Mouse (Mus musculus) stomach, embryonic 14.5 days (tissue): ENCODE measurements around the gene Fbxo47. TPM values are rescaled to one million over a fixed set of nuclear protein-coding genes. Genes with fewer than 3 reads are reported as not detected.
A peak's percentile ranks its signal among the peaks of the same experiment; 100 is the strongest.
"Not testable (repeated sequence)": the region's sequence is repeated elsewhere in the genome, so short reads cannot be mapped to it uniquely, and the experiment has no call there.

Source experiments
- ATAC-seq: fragments of 200-750 bp; cut with Nextera tagmentation; 2 replicates; pipeline ENCODE4 v1.8.0; 2017; ENCODE audit warnings: low read depth, moderate TSS enrichment; ENCODE audit not compliant: insufficient number of reproducible peaks, insufficient read depth, low FRiP score
- H3K27ac ChIP-seq: fragments of 300-500 bp; sonication (generic); 2 replicates; pipeline ENCODE4 v1.5.1; 2014; ENCODE audit warnings: mild to moderate bottlenecking, low read length, moderate library complexity, mixed read lengths
- H3K27me3 ChIP-seq: fragments of 300-500 bp; sonication (generic); 2 replicates; pipeline ENCODE4 v1.6.1; 2014; ENCODE audit warnings: low read length, control low read depth, mixed read lengths; ENCODE audit not compliant: control insufficient read depth, insufficient read depth
- H3K36me3 ChIP-seq: fragments of 300-500 bp; sonication (generic); 2 replicates; pipeline ENCODE4 v1.6.1; 2014; ENCODE audit warnings: mild to moderate bottlenecking, control low read depth, low read length, moderate library complexity, mixed read lengths; ENCODE audit not compliant: control insufficient read depth, insufficient read depth
- H3K4me1 ChIP-seq: fragments of 300-500 bp; sonication (generic); 2 replicates; pipeline ENCODE4 v1.6.1; 2014; ENCODE audit warnings: low read length, control low read depth, mixed read lengths; ENCODE audit not compliant: control insufficient read depth, insufficient read depth
- H3K4me2 ChIP-seq: fragments of 300-500 bp; sonication (generic); replicated peaks from 2 replicates; pipeline ENCODE4 v1.6.1; 2014; ENCODE audit warnings: low read depth, low read length, control low read depth
- H3K4me3 ChIP-seq: fragments of 300-500 bp; sonication (generic); 2 replicates; pipeline ENCODE4 v1.5.1; 2014; ENCODE audit warnings: low read depth, low read length, control low read depth
- H3K9ac ChIP-seq: fragments of 300-500 bp; sonication (generic); replicated peaks from 2 replicates; pipeline ENCODE4 v1.6.1; 2014; ENCODE audit warnings: low read depth, mild to moderate bottlenecking, control low read depth, low read length, moderate library complexity, mixed read lengths
- H3K9me3 ChIP-seq: fragments of 300-500 bp; sonication (generic); 2 replicates; pipeline ENCODE4 v1.6.1; 2016; ENCODE audit warnings: low read depth, low read length, control low read depth; ENCODE audit not compliant: control insufficient read depth
- WGBS: fragments of 180-500 bp; shearing (Covaris S2); extraction: QIAGEN DNeasy Blood & Tissue Kit; methylation state at CpG from one replicate; pipeline ENCODE4 v1.1.7; 2014; 5-methylcytosine and 5-hydroxymethylcytosine counted together
- polyA plus RNA-seq: library from polyadenylated mRNA; unstranded; fragments of >200 nt; fragmentation: Nextera tagmentation; extraction: Ambion mirVana; gene quantifications from 2 replicates; pipeline ENCODE4 v1.2.1, GENCODE M21; 2014

Fbxo47 gene
- polyA plus RNA-seq, 1 experiment from 2014 or later: 0.29 TPM

DNA sequence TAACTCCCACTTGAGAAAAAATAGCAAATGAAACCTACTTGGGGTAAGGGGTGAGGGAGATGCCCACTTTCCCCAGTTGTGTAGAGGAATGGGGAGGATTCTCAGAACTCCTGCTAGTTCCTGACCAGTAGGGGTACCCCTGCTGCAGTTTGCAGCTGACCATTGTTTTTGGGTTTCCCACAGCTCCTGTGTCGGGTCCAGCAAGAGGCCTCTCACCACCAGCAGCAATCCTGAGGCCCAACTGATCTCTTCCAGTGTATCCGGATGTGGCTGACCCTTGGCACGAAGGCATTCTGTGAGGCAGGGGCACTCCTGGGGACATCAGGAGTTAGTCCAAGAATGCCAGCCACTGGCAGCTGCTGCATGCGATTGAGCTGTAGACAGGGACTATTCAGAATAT lies 42.0 kb downstream of the Fbxo47 start:
- no peak overlapping the region for H3K9ac ChIP-seq
- no peak overlapping the region for H3K4me3 ChIP-seq
- WGBS: 49% methylated on average over 4 of the region's 4 CpGs
- no peaks in the 10 kb centered on the region for H3K9me3 ChIP-seq
- no peak for ATAC-seq
- peaks cover 9% of the 10 kb centered on the region for H3K36me3 ChIP-seq
- no peak overlapping the region for H3K27ac ChIP-seq
- peak overlapping the region; percentile 17; the same call in 1 of the 2 replicates for H3K4me2 ChIP-seq
- H3K27me3 ChIP-seq: no peaks in the 10 kb centered on the region
- H3K4me1 ChIP-seq: peaks cover 5% of the 10 kb centered on the region; the same call in 1 of the 2 replicates

DNA sequence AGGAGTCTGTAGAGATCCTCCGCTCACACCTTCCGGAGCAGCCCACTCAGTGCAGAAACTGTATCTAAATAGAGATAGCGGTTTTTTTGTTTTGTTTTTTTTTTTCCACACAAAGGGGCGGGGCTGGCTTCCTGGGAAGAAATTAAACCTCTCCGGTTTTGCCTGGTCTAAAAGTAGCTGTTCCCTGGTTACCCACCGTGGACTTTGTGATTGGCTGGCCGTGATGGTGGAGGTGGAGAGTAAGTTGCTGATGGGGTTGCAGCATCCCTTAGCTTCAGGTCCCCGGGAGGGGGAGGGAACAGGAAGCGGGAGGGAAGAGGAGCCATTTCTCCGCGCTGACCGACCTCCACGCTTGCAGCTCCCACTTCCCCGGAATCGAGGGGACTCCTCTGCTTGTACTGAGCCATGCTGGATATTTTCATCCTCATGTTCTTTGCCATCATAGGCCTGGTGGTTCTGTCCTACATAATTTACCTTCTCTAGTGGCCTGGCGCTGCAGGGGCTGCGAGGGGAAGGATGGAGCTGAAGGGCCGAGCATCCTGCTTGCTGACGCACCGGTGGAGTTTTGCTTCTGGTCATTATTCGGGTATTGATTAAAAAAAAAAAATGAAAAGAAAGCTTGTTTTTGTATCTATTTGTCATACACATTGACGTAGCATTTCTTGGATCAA lies 42.8 kb downstream of the Fbxo47 start:
- no peaks in the 10 kb centered on the region for H3K9me3 ChIP-seq
- ATAC-seq: peak; percentile 70; the same call in 1 of the 2 replicates

DNA sequence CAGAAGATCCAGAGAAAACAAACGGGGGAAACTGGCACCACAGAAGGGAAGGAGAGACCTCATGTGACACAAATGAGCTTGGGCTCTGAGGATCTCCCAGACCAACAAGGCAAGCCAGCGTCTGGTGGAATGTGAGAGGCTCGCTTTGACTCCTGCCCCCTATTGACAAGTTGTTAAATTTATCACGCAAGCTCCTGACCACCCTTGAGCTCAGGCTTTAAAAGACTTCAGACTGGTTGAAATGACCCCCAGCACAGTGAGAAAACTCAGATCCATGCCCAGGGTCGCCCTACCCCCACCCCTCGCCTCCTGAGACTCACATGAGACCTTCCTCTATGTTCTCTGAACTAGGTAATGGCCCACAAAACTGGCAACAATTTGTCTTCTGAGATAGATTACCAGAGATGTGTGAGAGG lies 43.4 kb downstream of the Fbxo47 start, which contains the start of gene B230217C12Rik:
TSS of gene B230217C12Rik (plus strand) at position 242 of the 416 bp plus-strand sequence.
- WGBS: under 1% methylated on average over 6 of the region's 6 CpGs
- H3K4me1 ChIP-seq: peaks cover 5% of the 10 kb centered on the region; the same call in 1 of the 2 replicates
- H3K27me3 ChIP-seq: no peaks in the 10 kb centered on the region
- no peak for ATAC-seq
- H3K27ac ChIP-seq: peak within 1 kb of the TSS; percentile 46
- peak within 1 kb of the TSS; percentile 42 for H3K4me2 ChIP-seq
- peak within 1 kb of the TSS; percentile 39; the same call in 1 of the 2 replicates for H3K9ac ChIP-seq
- H3K9me3 ChIP-seq: no peaks in the 10 kb centered on the region
- H3K4me3 ChIP-seq: peak within 1 kb of the TSS; percentile 36
- peaks cover 23% of the 10 kb centered on the region for H3K36me3 ChIP-seq

More for the DNA sequence above, 42.8 kb downstream of the Fbxo47 start:
- H3K4me1 ChIP-seq: peaks cover 5% of the 10 kb centered on the region; the same call in 1 of the 2 replicates
- H3K4me3 ChIP-seq: peak overlapping the region; percentile 36
- peaks cover 18% of the 10 kb centered on the region for H3K36me3 ChIP-seq
- peak overlapping the region; percentile 39; the same call in 1 of the 2 replicates for H3K9ac ChIP-seq
- H3K27me3 ChIP-seq: no peaks in the 10 kb centered on the region
- WGBS: 2% methylated on average over 22 of the region's 22 CpGs
- H3K27ac ChIP-seq: peak overlapping the region; percentile 46
- peak overlapping the region; percentile 42 for H3K4me2 ChIP-seq

DNA sequence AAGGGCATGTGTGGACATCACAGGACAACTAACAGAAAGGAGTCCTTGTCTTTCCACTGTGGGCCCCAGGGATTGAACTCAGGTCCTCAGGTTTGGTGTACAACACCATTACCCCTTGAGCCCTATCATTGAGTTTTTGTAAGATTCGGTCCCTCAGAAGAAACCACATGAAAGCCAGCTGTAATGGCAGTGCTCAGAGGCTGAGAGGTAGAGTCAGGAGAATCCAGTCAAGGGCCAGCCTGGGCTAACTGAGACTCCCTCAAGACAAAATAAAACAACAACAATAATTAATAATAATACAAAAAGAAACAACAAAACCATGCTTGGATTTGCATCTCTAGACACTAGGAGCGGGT lies 43.8 kb downstream of the Fbxo47 start:
- no peak overlapping the region for H3K27ac ChIP-seq
- peaks cover 26% of the 10 kb centered on the region for H3K36me3 ChIP-seq
- 65% methylated on average over 2 of the region's 2 CpGs for WGBS
- no peaks in the 10 kb centered on the region for H3K27me3 ChIP-seq
- H3K9ac ChIP-seq: no peak overlapping the region
- H3K4me2 ChIP-seq: peak overlapping the region; percentile 42; the same call in 1 of the 2 replicates
- no peaks in the 10 kb centered on the region for H3K9me3 ChIP-seq
- H3K4me1 ChIP-seq: peaks cover 5% of the 10 kb centered on the region; the same call in 1 of the 2 replicates
- no peak overlapping the region; the same call in 1 of the 2 replicates for H3K4me3 ChIP-seq
- no peak for ATAC-seq

DNA sequence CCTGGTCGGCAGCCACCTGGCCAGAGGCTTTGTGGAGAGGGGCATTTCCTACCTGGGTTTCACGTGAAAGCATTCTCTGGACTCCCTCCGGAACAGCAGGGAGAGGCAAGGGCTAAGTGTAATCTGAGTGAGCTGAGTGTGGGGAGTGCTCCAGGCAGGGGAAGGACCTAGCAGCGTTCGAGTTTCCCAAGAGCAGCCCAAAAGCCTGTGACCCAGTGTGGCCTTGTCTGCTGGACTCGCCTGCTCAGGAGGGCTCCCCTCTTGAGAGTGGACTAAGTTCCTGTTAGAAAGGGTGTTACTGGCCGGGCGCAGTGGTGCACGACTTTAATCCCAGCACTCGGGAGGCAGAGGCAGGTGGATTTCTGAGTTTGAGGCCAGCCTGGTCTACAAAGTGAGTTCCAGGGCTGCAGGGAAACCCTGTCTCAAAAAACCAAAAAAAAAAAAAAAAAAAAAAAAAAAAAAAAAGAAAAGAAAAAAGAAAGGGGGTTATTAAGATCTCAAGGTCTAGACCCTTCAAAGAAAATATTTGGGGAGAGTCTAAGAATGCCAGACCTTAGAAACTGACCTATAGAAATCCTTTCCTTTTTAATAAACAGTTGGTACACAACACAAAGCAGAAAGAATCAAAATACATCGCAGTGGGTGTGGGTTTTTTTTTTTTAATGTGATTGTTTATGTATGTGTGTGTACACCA lies 44.4 kb downstream of the Fbxo47 start:
- 0 out of 2 replicates have a peak overlapping the region, but pooled peaks have one; percentile 15 for H3K27ac ChIP-seq
- H3K4me3 ChIP-seq: no peak overlapping the region
- no peaks in the 10 kb centered on the region for H3K27me3 ChIP-seq
- H3K9me3 ChIP-seq: no peaks in the 10 kb centered on the region
- H3K36me3 ChIP-seq: peaks cover 31% of the 10 kb centered on the region
- no peak for ATAC-seq
- no peak overlapping the region for H3K9ac ChIP-seq
- WGBS: 50% methylated on average over 11 of the region's 11 CpGs
- H3K4me2 ChIP-seq: no peak overlapping the region
- H3K4me1 ChIP-seq: peaks cover 5% of the 10 kb centered on the region; the same call in 1 of the 2 replicates

DNA sequence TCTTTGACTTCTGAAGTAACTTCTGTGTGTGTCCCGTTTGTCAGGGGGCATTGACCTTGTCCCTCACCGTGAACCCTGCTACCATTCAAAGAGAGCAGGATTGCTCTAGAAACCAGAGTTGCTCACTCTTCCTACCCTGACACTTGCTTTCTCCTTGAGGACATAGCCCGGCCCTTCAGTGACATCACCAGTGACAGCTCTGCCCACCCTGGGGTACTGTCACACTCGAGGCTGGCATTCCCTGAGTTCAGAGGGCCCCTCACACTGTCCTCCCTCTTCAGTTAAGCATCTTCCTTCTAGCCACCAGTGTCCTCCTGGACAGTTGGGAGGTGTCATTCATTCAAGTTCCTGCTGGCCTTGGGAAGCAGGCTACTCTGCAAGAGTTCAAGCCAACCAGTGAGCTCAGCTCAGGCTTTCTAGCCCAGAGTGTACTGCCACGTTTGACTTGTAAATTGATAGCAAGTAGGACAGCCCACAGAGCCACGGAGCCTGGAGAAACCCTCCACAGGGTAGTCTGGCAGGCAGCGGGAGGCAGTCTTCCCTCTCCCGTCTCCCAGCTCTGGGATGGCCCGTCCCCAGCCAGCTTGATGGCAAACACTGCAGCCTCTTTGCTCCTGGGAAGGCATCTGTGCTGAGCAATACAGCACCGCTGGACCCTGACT lies 45.0 kb downstream of the Fbxo47 start:
- H3K36me3 ChIP-seq: peaks cover 38% of the 10 kb centered on the region
- peaks cover 5% of the 10 kb centered on the region; the same call in 1 of the 2 replicates for H3K4me1 ChIP-seq
- ATAC-seq: no peak
- H3K27ac ChIP-seq: 0 out of 2 replicates have a peak overlapping the region, but pooled peaks have one; percentile 15
- WGBS: 28% methylated on average over 10 of the region's 10 CpGs
- H3K4me2 ChIP-seq: no peak overlapping the region
- H3K27me3 ChIP-seq: no peaks in the 10 kb centered on the region
- no peak overlapping the region for H3K9ac ChIP-seq
- no peak overlapping the region for H3K4me3 ChIP-seq
- no peaks in the 10 kb centered on the region for H3K9me3 ChIP-seq

DNA sequence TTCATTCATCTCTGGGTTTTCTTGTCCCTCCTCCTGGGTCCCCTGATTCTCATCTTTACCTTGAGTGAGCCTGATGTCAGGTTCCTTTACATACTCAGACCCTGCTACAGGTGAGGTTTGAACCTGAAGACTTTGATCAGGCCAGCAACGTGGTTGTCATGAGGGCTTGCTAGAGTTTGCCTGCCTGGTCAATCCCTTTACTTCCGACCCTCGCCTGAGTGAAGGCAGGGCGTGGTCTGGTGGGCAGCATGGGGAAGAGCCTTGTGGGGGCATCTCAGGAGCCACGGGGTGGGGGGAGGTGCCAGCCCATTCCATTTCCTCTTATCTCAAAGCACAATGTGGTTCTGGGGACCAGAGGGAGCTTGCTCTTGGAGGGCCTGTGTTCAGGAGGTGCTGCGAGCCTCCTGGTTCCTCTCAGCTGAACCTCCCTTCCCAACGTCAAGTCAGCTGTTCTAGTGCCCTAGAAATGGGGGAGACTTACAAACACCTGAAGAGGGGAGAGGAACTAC lies 46.3 kb downstream of the Fbxo47 start:
- H3K4me3 ChIP-seq: no peak overlapping the region
- H3K27me3 ChIP-seq: no peaks in the 10 kb centered on the region
- no peak for ATAC-seq
- H3K36me3 ChIP-seq: peaks cover 49% of the 10 kb centered on the region
- H3K4me1 ChIP-seq: peaks cover 5% of the 10 kb centered on the region; the same call in 1 of the 2 replicates
- H3K27ac ChIP-seq: no peak overlapping the region
- H3K9me3 ChIP-seq: no peaks in the 10 kb centered on the region
- no peak overlapping the region for H3K9ac ChIP-seq
- no peak overlapping the region for H3K4me2 ChIP-seq
- 68% methylated on average over 7 of the region's 7 CpGs for WGBS

DNA sequence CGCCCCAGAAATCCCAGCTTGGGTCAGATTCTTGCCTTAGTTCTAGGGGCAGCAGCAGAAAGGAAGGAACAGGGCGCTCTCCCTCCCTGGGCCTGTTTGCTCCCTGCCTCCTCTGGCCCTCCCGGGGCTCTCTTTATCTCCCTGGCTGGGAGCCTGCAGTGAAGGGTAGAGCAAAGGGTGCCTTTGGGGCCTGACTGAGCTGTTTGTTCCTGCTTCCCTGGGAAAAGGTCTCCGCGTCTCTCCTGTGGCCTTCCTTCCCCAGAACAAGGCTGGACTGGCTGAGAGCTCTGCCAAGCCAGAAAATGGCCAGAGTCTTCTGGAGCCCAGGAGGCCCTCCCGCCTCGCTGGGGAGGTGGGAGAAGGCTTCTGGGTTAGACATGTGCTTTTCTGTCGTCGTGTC lies 46.9 kb downstream of the Fbxo47 start:
- H3K4me3 ChIP-seq, H3K27me3 ChIP-seq, H3K9ac ChIP-seq, H3K27ac ChIP-seq, H3K4me2 ChIP-seq, H3K4me1 ChIP-seq, H3K9me3 ChIP-seq, ATAC-seq: not testable (repeated sequence)
- peaks cover 55% of the 10 kb centered on the region for H3K36me3 ChIP-seq
- 79% methylated on average over 9 of the region's 9 CpGs for WGBS
